Mouse (Mus musculus) urinary bladder, postnatal 36 days (tissue): ENCODE measurements around the gene D17H6S53E.

Experiments used
- DNase-seq, 2 experiments: peaks; one replicate each; pipeline ENCODE4 v3.0.0; 2022; ENCODE audit warnings: low spot score in 2 of 2, mixed read lengths in 1 of 2

Gene D17H6S53E

GRCm38 (mm10) chr17:35126206-35126611 lies at the start of gene D17H6S53E:
Gene D17H6S53E (plus strand): TSS chr17:35126373.
- DNase-seq = peak; percentile 71 to 79

- no peak for DNase-seq
These were observed 49.5 kb upstream of the D17H6S53E start, which contains the start of gene Ly6g6e for GRCm38 (mm10) chr17:35076507-35077176. Gene Ly6g6e (plus strand): TSS chr17:35076902.

GRCm38 (mm10) chr17:35077285-35077684 lies 48.9 kb upstream of the D17H6S53E start:
- DNase-seq = no peak

- DNase-seq = peak; percentile 40 to 58
These were observed 48.4 kb upstream of the D17H6S53E start, which contains the start of gene Ly6g6d for GRCm38 (mm10) chr17:35077786-35078233. Gene Ly6g6d (minus strand): TSS chr17:35078065.

GRCm38 (mm10) chr17:35079778-35080177 lies 46.4 kb upstream of the D17H6S53E start:
- no peak for DNase-seq

GRCm38 (mm10) chr17:35080248-35080647 lies 45.9 kb upstream of the D17H6S53E start:
- no peak for DNase-seq

GRCm38 (mm10) chr17:35080710-35081109 lies 45.5 kb upstream of the D17H6S53E start:
- no peak for DNase-seq

GRCm38 (mm10) chr17:35082841-35083576 lies 43.2 kb upstream of the D17H6S53E start:
- no peak for DNase-seq

GRCm38 (mm10) chr17:35083929-35084497 lies 42.2 kb upstream of the D17H6S53E start:
- DNase-seq = no peak

GRCm38 (mm10) chr17:35085208-35085865 lies 40.8 kb upstream of the D17H6S53E start, which contains the start of gene Ly6g6f:
Gene Ly6g6f (minus strand): TSS chr17:35085610.
- DNase-seq = no peak

GRCm38 (mm10) chr17:35088151-35088550 lies 38.0 kb upstream of the D17H6S53E start:
- DNase-seq = no peak

GRCm38 (mm10) chr17:35088825-35089644 lies 37.1 kb upstream of the D17H6S53E start, which contains the start of gene Abhd16a:
Gene Abhd16a (plus strand): TSS chr17:35089263.
- DNase-seq = peak; percentile 90 to 94

GRCm38 (mm10) chr17:35090166-35090932 lies 35.8 kb upstream of the D17H6S53E start:
- DNase-seq = no peak

- DNase-seq = no peak
These were observed 33.6 kb upstream of the D17H6S53E start for GRCm38 (mm10) chr17:35092403-35093198.

- DNase-seq = no peak
These were observed 31.5 kb upstream of the D17H6S53E start for GRCm38 (mm10) chr17:35094475-35095365.

- DNase-seq = no peak
These were observed 29.6 kb upstream of the D17H6S53E start for GRCm38 (mm10) chr17:35096597-35096996.

GRCm38 (mm10) chr17:35097164-35097655 lies 29.0 kb upstream of the D17H6S53E start:
- DNase-seq = no peak

GRCm38 (mm10) chr17:35100196-35100765 lies 25.9 kb upstream of the D17H6S53E start:
- no peak for DNase-seq
